ENCODE assay signal across 26 mouse cellular contexts in the genomic region with DNA sequence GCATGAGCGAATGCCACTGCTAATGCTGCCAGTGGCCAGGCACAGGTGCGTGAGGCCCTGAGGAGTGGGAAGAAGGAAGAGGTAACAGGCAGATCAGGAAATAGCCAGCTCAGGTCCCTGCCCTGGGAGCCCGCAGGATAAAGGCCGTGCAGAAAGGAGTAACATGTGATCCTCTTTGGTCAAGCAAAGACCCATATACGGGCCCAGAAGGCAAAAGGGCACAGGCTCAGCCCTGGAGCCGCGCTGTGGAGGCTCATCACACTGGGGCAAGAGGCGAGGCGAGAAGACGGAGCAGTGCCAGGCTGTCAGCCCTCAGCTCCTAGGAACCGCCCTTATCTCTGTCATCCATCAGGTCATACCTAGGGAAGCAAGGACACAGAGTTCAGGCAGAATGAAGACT. TPM values are rescaled to one million over a fixed set of nuclear protein-coding genes. Genes with fewer than 3 reads are reported as not detected.
A peak's percentile ranks its signal among the peaks of the same experiment; 100 is the strongest.
DNase-seq lines count a peak whose midpoint lies in the region; ATAC-seq lines count a peak whose summit lies in the region.
"Had no signal": no experiment of that assay in that cellular context is flagged by ENCODE, and none has a peak within 500 bp of the region (broad histone marks: within the 10 kb centered on the region; RNA-seq: fewer than 3 reads in every experiment).

No protein-coding gene starts in this region.

- 83% methylated on average over 11 of the region's 11 CpGs for WGBS in limb, embryonic 10.5 days

- peak; percentile 90 for DNase-seq in heart, adult 11 months
- DNase-seq in heart, adult 9 months (ENCODE audit: low spot score in 2 of 2) = no peak
- DNase-seq in kidney, postnatal 10 days = peak; percentile 6
- DNase-seq in kidney, adult 8-10 months = no peak
- no peak for DNase-seq in limb, embryonic 10.5 days (ENCODE audit: low spot score)
- DNase-seq in layer of hippocampus, adult 9-11 months = no peak
- DNase-seq: adrenal gland, adult 2 months; adrenal gland, postnatal 10 days; adrenal gland, postnatal 25 days; B cell, adult 2 months; cerebellum, adult 11-12 months; cerebellum, adult 2 months; cerebellum, adult 9-10 months; cerebellum, postnatal 10 days; cerebellum, postnatal 25 days had no signal

- H3K27ac ChIP-seq in limb, embryonic 10.5 days = no peak overlapping the region
- H3K27ac ChIP-seq: embryonic facial prominence, embryonic 10.5 days; embryonic facial prominence, embryonic 12.5 days; forebrain, embryonic 10.5 days; forebrain, embryonic 12.5 days had no signal

- H3K27me3 ChIP-seq in limb, embryonic 10.5 days (ENCODE audit: low read depth, poor library complexity, severe bottlenecking) = peaks cover 23% of the 10 kb centered on the region
- H3K27me3 ChIP-seq: CH12.LX, Patski had no signal

- H3K9me3 ChIP-seq in limb, embryonic 10.5 days (replicated peaks) = no peaks in the 10 kb centered on the region
- H3K9me3 ChIP-seq: embryonic facial prominence, embryonic 10.5 days; embryonic facial prominence, embryonic 12.5 days; forebrain, embryonic 12.5 days had no signal

- no peaks in the 10 kb centered on the region for H3K4me1 ChIP-seq in limb, embryonic 10.5 days
- H3K4me1 ChIP-seq: embryonic facial prominence, embryonic 10.5 days; embryonic facial prominence, embryonic 12.5 days; forebrain, embryonic 10.5 days; forebrain, embryonic 12.5 days had no signal

- 0 out of 2 replicates have a peak, but pooled peaks have one; percentile 16 for ATAC-seq in megakaryocyte progenitor cell, adult 5-6 weeks (replicated peaks; ENCODE audit: poor library complexity)
- ATAC-seq: activated CD4-positive, CD25-positive, alpha-beta regulatory T cell, adult 4 months; CD4-positive, CD25-positive, alpha-beta regulatory T cell, adult 4 months; forebrain, embryonic 14.5 days; forebrain, embryonic 16.5 days; Patski had no signal

- no peak overlapping the region for H3K4me3 ChIP-seq in limb, embryonic 10.5 days
- H3K4me3 ChIP-seq: embryonic facial prominence, embryonic 10.5 days; embryonic facial prominence, embryonic 12.5 days; forebrain, embryonic 10.5 days; forebrain, embryonic 12.5 days had no signal

- H3K36me3 ChIP-seq in limb, embryonic 10.5 days = peaks cover 5% of the 10 kb centered on the region; the same call in 1 of the 2 replicates

RNA-seq across cellular contexts. Expression of gene Myl6b, which starts 11.8 kb away (rescaled TPM):
- total RNA-seq in megakaryocyte progenitor cell, adult 5-6 weeks (2015) = 7.6 and 7.8 TPM in 2 replicates
- 0.64 and 1.7 TPM in 2 replicates for total RNA-seq in megakaryocyte progenitor cell, adult 5-6 weeks (2017)
- 1.6 and 3.3 TPM in 2 replicates for polyA plus RNA-seq in limb, embryonic 10.5 days (2016; fragmentation: Nextera tagmentation; extraction: Ambion mirVana)

RNA-seq across cellular contexts. Expression of gene Esyt1, which starts 15.4 kb away (rescaled TPM):
- total RNA-seq in megakaryocyte progenitor cell, adult 5-6 weeks (2015) = 41.2 and 48.4 TPM in 2 replicates
- total RNA-seq in megakaryocyte progenitor cell, adult 5-6 weeks (2017) = 77.6 and 85.1 TPM in 2 replicates
- polyA plus RNA-seq in limb, embryonic 10.5 days (2016; fragmentation: Nextera tagmentation; extraction: Ambion mirVana) = 7.0 and 8.4 TPM in 2 replicates

RNA-seq across cellular contexts. Expression of gene Myl6, which starts 16.4 kb away (rescaled TPM):
- 760 and 847 TPM in 2 replicates for total RNA-seq in megakaryocyte progenitor cell, adult 5-6 weeks (2015)
- total RNA-seq in megakaryocyte progenitor cell, adult 5-6 weeks (2017) = 1,168 and 1,230 TPM in 2 replicates
- polyA plus RNA-seq in limb, embryonic 10.5 days (2016; fragmentation: Nextera tagmentation; extraction: Ambion mirVana) = 685 and 729 TPM in 2 replicates

RNA-seq across cellular contexts. Expression of gene Zc3h10, which starts 37.3 kb away (rescaled TPM):
- total RNA-seq in megakaryocyte progenitor cell, adult 5-6 weeks (2015) = 5.9 and 6.7 TPM in 2 replicates
- total RNA-seq in megakaryocyte progenitor cell, adult 5-6 weeks (2017) = 10.2 and 13.3 TPM in 2 replicates
- polyA plus RNA-seq in limb, embryonic 10.5 days (2016; fragmentation: Nextera tagmentation; extraction: Ambion mirVana) = 14.5 and 15.4 TPM in 2 replicates

RNA-seq across cellular contexts. Expression of gene Rpl41, which starts 38.8 kb away (rescaled TPM):
- 3,654 and 3,864 TPM in 2 replicates for total RNA-seq in megakaryocyte progenitor cell, adult 5-6 weeks (2015)
- total RNA-seq in megakaryocyte progenitor cell, adult 5-6 weeks (2017) = 3,114 and 3,805 TPM in 2 replicates
- 3,499 and 3,829 TPM in 2 replicates for polyA plus RNA-seq in limb, embryonic 10.5 days (2016; fragmentation: Nextera tagmentation; extraction: Ambion mirVana)

Comparison
In these comparisons a context has a peak if more than half of its experiments do, and no peak if none do; other contexts are left out.
1. DNase-seq: peak in heart, adult 11 months (single experiment) and kidney, postnatal 10 days (single experiment); none in heart, adult 9 months (0 of 2), kidney, adult 8-10 months (0 of 2), limb, embryonic 10.5 days (single experiment) and layer of hippocampus, adult 9-11 months (single experiment).